Mouse (Mus musculus) layer of hippocampus, adult 9-10 months (tissue): ENCODE data around the gene Rtl5.
"Not testable (repeated sequence)": the region's sequence is repeated elsewhere in the genome, so short reads cannot be mapped to it uniquely, and the experiment has no call there.

Experiments used
- DNase-seq: peaks from one replicate; pipeline ENCODE4 v3.0.0; 2022; ENCODE audit warnings: low spot score

Rtl5 gene

GRCm38 (mm10) chrX:102070591-102071471, at the start of gene Rtl5:
Rtl5 (minus strand) TSS chrX:102071304.
- DNase-seq: no peak

- peak; percentile 91 for DNase-seq
Observed at GRCm38 (mm10) chrX:102119042-102119864, 48.1 kb upstream of the Rtl5 start, which contains the start of gene Pin4. Pin4 (plus strand) TSS chrX:102119447.

GRCm38 (mm10) chrX:102115676-102116075, 44.6 kb upstream of the Rtl5 start:
- peak; percentile 4 for DNase-seq

- not testable (repeated sequence) for DNase-seq
Observed at GRCm38 (mm10) chrX:102109349-102109748, 38.2 kb upstream of the Rtl5 start.

GRCm38 (mm10) chrX:102103830-102104229, 32.7 kb upstream of the Rtl5 start:
- DNase-seq: not testable (repeated sequence)

- DNase-seq: no peak
Observed at GRCm38 (mm10) chrX:102101886-102102285, 30.8 kb upstream of the Rtl5 start.

- no peak for DNase-seq
Observed at GRCm38 (mm10) chrX:102094381-102094904, 23.3 kb upstream of the Rtl5 start.

GRCm38 (mm10) chrX:102090605-102091004, 19.5 kb upstream of the Rtl5 start:
- no peak for DNase-seq

GRCm38 (mm10) chrX:102085798-102086443, 14.8 kb upstream of the Rtl5 start:
- no peak for DNase-seq

- no peak for DNase-seq
Observed at GRCm38 (mm10) chrX:102082340-102082739, 11.2 kb upstream of the Rtl5 start.

- no peak for DNase-seq
Observed at GRCm38 (mm10) chrX:102081573-102082279, 10.6 kb upstream of the Rtl5 start.

- DNase-seq: no peak
Observed at GRCm38 (mm10) chrX:102081076-102081475, 10.0 kb upstream of the Rtl5 start.

GRCm38 (mm10) chrX:102076886-102077765, 6.0 kb upstream of the Rtl5 start:
- DNase-seq: no peak

GRCm38 (mm10) chrX:102075158-102075557, 4.1 kb upstream of the Rtl5 start:
- DNase-seq: no peak

- DNase-seq: no peak
Observed at GRCm38 (mm10) chrX:102074435-102074834, 3.3 kb upstream of the Rtl5 start.

GRCm38 (mm10) chrX:102073605-102074325, 2.7 kb upstream of the Rtl5 start:
- no peak for DNase-seq

- DNase-seq: no peak
Observed at GRCm38 (mm10) chrX:102071517-102071916, 413 bp upstream of the Rtl5 start.

- no peak for DNase-seq
Observed at GRCm38 (mm10) chrX:102068811-102069540, 2.1 kb downstream of the Rtl5 start.

GRCm38 (mm10) chrX:102067118-102067517, 4.0 kb downstream of the Rtl5 start:
- no peak for DNase-seq
